Mouse (Mus musculus): ENCODE measurements around the gene Pabpc4.

The Pabpc4 gene

DNA sequence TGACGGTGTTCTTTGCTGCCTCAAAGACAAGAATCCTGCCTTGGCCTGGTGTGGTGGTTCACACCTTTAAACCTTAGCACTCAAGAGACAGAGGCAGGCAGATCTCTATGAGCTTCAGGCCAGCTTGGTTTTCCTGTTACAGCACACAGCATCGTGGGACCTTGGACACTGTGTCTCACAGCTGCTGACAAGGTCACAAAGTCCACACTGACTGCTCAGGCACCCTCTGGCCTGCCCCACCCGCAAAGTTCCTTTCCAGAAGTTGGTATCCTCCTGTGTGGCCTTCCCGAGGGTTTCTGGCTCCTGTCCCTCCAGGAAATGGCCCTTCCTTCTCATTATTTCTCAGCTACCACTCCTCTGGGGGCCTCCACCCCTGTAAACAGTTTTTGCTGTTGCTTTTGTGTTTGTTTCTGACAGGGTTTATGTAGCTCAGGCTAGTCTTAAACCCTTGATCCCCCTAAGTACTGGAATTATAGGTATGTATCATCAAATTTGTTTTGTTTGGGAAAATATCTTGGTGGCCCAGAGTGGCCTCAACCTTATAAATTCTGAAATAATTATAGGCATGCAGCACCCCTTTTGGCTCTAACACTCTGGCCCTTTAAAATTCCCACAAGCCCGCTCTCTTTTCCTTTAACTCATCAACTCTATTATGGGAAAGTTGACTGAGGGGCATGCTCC is at the start of gene Pabpc4:
TSS of gene Pabpc4 (plus strand) at position 631 of the 681 bp plus-strand sequence.
- in situ Hi-C loops (cut with MseI, MboI), result no loop called here

GRCm38 (mm10) chr4:123213975-123214374 is 48.2 kb upstream of the Pabpc4 start:
- in situ Hi-C loops (cut with MseI, MboI), result no loop called here

DNA sequence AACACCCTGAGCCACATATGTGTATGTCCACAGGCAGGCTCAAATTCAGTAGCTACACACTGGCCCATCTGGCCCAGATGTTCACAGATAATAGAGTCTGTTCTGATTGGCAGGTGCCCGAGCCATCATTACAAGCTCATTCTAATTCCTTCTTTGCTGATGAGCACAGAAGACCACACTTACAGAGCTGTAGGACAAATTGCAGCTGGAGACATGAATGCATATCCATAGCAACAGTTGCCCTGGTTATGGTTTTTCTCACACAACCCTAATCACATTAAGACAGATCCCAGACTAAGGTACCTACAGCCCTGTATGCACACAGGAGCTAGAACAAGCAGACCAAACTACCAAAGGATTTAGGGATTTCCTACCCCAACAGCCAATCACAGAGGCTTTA is 46.8 kb upstream of the Pabpc4 start:
- in situ Hi-C loops (cut with MseI, MboI), result loop anchor here in 1 of 2 experiments (5.0 kb wide), 1 partner anchor 37 kb away; no protein-coding TSS in a partner anchor

GRCm38 (mm10) chr4:123216782-123217181 is 45.4 kb upstream of the Pabpc4 start:
- in situ Hi-C loops (cut with MseI, MboI), result loop anchor here in 1 of 2 experiments (5.0 kb wide), 1 partner anchor 36 kb away; no protein-coding TSS in a partner anchor

- in situ Hi-C loops (cut with MseI, MboI), result loop anchor here (5.0 kb wide), 2 partner anchors 32 to 37 kb away; no protein-coding TSS in a partner anchor
Observed at GRCm38 (mm10) chr4:123219720-123220357, 42.3 kb upstream of the Pabpc4 start.

DNA sequence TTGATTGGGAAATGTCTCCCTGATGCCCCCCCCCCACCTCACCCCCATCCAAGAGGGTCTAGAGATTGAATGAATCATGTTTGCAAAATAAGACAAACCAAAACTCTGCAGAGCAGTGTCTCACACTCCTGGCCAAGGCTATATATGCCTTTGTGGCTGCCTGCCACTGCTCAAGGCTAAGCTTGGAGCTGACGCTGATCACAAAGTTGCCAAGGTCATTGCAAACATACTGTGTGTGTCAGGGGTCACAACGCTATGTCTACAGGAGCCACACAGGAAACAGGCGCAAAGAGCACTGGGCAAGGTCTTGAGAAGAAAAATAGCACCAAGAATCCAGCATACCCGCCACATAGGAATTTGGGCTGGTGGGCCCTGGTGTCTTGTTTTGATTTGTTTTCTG is 41.5 kb upstream of the Pabpc4 start:
- in situ Hi-C loops (cut with MseI, MboI), result loop anchor here in 1 of 2 experiments (5.0 kb wide), 1 partner anchor 37 kb away; no protein-coding TSS in a partner anchor

DNA sequence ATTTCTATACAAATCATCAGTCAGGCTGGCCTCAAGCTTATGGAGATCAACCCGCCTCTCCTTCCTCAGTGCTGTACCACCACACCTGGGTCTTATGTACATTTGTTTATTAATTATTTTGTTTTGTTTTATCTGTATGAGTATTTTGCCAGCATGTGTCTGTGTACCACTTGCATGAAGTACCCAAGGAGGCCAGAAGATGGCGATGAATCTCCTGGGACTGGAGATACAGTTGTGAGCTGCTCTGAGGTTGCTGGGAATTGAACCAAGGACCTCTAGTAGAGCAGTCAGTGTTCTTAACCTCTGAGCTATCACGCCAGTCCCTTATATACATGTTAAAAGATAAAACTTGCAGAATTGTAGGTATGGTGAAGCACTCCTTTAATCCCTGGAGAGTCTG is 38.8 kb upstream of the Pabpc4 start:
- in situ Hi-C loops (cut with MseI, MboI), result loop anchor here in 1 of 2 experiments (5.0 kb wide), 1 partner anchor 34 kb away; no protein-coding TSS in a partner anchor

GRCm38 (mm10) chr4:123225718-123226403 is 36.3 kb upstream of the Pabpc4 start:
- in situ Hi-C loops (cut with MseI, MboI), result no loop called here

- in situ Hi-C loops (cut with MseI, MboI), result no loop called here
Observed at GRCm38 (mm10) chr4:123227707-123228106, 34.4 kb upstream of the Pabpc4 start.

- in situ Hi-C loops (cut with MseI, MboI), result no loop called here
Observed at GRCm38 (mm10) chr4:123228270-123228669, 33.9 kb upstream of the Pabpc4 start.

GRCm38 (mm10) chr4:123229166-123229565 is 33.0 kb upstream of the Pabpc4 start:
- in situ Hi-C loops (cut with MseI, MboI), result no loop called here

DNA sequence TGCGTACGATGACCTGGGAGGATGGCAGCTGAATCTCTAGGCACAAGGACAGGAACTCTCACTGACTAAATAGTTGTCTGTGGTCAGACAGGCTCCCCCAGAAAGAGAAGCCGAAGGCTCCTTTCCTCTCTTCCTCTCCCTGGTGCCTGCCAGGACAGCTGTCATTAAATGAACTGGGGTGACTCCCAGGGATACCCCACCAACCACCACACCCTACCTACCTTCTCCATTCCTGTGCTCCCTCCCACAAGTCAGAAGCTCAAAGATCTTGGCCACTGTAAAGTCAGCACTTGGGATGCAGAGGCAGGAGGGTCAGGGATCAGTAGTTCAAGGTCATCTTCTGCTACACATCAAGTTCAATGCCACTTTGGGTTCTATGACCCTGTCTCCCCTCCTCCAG is 29.3 kb upstream of the Pabpc4 start:
- in situ Hi-C loops (cut with MseI, MboI), result no loop called here

DNA sequence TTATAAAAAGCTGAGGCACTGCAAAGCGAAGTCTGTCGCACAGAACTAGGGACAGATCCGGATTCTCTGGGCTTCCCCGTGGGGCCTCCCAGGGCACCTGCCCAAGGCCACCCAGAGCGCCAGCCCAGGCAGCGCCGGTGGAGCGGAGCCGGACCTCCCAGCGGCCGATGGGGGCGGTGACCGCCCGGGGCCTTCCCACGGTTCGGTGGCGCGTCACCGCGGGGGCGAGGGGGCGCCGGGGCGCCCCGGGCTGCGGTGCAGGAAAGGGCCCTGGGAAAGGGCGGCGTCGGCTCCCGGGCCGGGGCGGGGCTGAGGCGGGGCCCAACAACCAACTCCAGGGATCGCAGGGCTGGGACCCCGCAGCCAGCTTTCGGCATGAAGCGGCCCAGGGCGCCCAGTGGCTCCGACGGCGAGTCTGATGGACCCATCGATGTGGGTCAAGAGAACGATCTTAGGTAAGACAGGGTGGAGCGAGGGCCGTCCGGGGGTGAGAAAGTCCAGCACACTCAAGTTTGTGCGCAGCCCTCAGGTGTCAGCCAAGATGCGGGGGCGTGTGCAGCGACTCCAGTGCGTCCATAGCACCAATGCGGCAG is 28.6 kb upstream of the Pabpc4 start, which contains the start of gene Heyl:
TSS of gene Heyl (plus strand) at position 65 of the 593 bp plus-strand sequence.
- in situ Hi-C loops (cut with MseI, MboI), result no loop called here

- in situ Hi-C loops (cut with MseI, MboI), result no loop called here
Observed at GRCm38 (mm10) chr4:123235835-123236430, 26.2 kb upstream of the Pabpc4 start.

DNA sequence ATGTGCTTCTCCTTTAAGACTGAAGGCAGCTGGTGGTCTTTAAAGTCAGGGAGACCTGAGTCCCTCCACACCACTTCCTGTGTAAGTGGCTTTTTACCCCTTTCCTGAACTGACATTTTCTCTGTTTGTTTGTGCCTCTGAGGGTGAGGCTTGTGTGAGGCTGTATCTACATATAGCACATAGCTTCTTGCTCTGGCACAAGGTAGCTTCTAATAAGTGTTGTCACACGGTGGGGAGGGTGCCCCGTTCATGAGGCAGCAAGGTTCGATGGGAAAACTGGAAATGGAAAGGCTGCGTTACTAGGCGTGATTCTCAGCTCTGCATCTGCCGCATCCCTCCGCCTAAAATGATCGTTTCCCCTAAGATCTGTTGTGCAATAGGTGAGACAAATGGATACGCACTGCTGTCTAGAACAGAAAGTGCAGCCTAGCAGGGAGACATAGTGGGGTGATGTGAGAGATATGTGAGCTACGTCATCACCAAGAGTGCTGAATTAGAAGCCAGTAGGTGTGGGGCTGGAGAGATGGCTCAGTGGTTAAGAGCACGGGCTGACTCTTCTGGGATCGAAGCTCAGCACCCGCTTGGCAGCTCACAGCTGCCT is 25.6 kb upstream of the Pabpc4 start:
- in situ Hi-C loops (cut with MseI, MboI), result no loop called here

DNA sequence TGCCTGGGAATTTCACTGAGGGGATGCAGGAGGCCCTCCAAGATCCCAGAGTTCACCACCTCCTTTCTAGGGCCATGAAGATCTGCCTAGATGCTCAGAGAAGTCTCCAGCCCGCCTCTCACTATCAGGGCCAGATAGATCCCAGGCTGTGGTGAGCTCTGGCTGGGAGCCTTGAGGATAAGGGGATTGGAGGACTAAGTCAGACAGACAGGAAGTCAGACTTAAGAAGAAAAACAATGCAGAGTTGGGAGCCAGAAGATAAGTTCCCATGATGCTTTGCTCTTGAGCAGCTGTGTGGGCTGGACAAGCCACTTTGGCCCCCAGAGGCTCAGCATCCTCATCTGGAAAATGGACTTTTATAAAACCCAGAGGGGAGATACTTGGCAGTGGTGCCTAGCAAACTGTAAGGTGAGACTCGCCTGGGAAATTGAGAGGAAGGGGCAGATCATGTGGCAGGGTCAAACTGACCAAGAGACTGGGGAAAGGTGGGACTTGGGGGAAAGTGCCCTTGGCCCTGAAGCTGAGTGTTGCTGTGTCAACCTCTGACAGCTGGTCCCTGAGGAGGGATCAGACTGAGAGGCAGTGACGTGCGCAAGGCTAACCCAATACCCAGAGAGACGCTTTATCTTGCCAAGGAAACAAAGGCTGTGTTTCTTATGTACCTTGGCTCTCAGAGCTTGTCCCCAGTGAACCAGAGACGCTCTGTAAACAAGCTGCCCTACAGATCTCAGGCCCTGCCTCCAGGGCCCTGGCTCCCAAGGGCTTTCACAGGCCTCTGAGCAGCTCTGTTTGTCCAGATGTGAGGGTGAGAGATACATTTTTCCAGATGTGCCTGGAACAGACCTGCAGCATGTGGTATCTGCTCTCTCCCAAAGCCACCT is 24.5 kb upstream of the Pabpc4 start:
- in situ Hi-C loops (cut with MseI, MboI), result no loop called here

- in situ Hi-C loops (cut with MseI, MboI), result no loop called here
Observed at GRCm38 (mm10) chr4:123239361-123240203, 22.6 kb upstream of the Pabpc4 start.

GRCm38 (mm10) chr4:123246221-123246620 is 15.9 kb upstream of the Pabpc4 start:
- in situ Hi-C loops (cut with MseI, MboI), result no loop called here

GRCm38 (mm10) chr4:123246651-123247050 is 15.5 kb upstream of the Pabpc4 start:
- in situ Hi-C loops (cut with MseI, MboI), result no loop called here

Data from mouse trophoblast stem cell (cell line).